Mouse (Mus musculus) frontal cortex, postnatal 36 days (tissue): Measurements from ENCODE around the gene Vmn1r113.
"Not testable (repeated sequence)": the region's sequence is repeated elsewhere in the genome, so short reads cannot be mapped to it uniquely, and the experiment has no call there.

Experiments
- DNase-seq, 2 experiments: peaks; one replicate each; pipeline ENCODE4 v3.0.0; 2022; ENCODE audit warnings: low spot score in 2 of 2

Gene Vmn1r113

DNA sequence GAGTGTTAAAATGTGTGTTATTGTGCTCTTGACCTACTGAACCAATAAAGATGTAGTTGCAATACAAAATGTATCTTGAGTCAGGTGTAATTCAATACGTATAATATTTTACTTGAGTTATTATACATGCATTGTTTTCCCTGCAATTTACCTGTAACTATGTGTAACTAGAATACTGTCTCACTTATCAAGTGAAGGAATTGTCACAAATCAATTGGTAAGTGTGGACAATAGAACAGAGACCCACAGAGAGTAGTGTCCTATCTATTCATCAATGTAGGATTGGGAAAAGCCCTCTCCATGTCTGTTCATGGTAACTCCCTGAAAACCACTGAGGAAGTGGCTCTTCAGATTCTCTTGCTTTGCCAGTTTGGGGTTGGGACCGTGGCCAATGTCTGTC lies at the start of gene Vmn1r113:
Vmn1r113 (plus strand) TSS at position 301 of the 400 bp plus-strand sequence.
- DNase-seq, result not testable (repeated sequence)

DNA sequence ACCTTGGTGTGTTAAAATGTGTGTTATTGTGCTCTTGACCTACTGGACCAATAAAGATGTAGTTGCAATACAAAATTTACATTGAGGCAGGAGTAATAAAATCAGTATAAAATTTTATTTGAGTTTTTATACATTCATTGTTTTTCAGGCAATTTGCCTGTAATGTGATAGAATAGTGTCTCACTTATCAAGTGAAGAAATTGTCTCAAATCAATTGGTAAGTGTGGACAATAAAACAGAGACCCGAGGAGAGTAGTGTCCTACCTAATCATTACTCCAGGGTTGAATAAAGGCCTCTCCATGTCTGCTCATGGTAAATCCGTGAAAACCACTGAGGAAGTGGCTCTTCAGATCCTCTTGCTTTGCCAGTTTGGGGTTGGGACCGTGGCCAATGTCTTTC lies 16.2 kb upstream of the Vmn1r113 start, which contains the start of gene Vmn1r112:
Vmn1r112 (plus strand) TSS at position 301 of the 400 bp plus-strand sequence.
- not testable (repeated sequence) for DNase-seq

DNA sequence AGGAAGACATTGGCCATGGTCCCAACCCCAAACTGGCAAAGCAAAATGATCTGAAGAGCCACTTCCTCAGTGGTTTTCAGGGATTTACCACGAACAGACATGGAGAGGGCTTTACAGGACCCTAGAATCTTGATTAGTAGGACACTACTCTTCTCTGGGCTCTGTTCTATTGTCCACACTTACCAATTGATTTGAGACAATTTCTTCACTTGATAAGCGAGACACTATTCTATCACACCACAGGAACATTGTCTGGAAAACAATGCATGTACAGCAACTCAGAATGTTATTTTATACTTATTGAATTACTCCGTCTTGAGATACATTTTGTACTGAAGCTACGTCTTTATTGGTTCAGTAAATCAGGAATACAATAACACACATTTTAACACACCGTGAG lies 25.0 kb downstream of the Vmn1r113 start, which contains the start of gene Vmn1r114:
Vmn1r114 (minus strand) TSS at position 101 of the 400 bp plus-strand sequence.
- not testable (repeated sequence) for DNase-seq
